27 mouse cellular contexts compared by ENCODE assay signal in genomic region chr17:12808851-12809250, GRCm38 (mm10). TPM values are rescaled to one million over a fixed set of nuclear protein-coding genes. Genes with fewer than 3 reads are reported as not detected.
DNase-seq lines count a peak whose midpoint lies in the region; ATAC-seq and TF ChIP-seq lines count a peak whose summit lies in the region.
"Had no signal": no experiment of that assay in that cellular context is flagged by ENCODE, and none has a peak within 500 bp of the region (broad histone marks: within the 10 kb centered on the region; RNA-seq: fewer than 3 reads in every experiment).

No protein-coding gene starts in this region.

- H3K27me3 ChIP-seq in heart, adult 2 months (ENCODE audit: control insufficient read depth, insufficient read depth, low read length): no peaks in the 10 kb centered on the region
- no peaks in the 10 kb centered on the region for H3K27me3 ChIP-seq in heart, embryonic 15.5 days
- H3K27me3 ChIP-seq in stomach, embryonic 16.5 days (ENCODE audit: control insufficient read depth, insufficient read depth, low read length): no peaks in the 10 kb centered on the region
- H3K27me3 ChIP-seq: embryonic facial prominence, embryonic 13.5 days; forebrain, embryonic 12.5 days; hindbrain, embryonic 12.5 days; limb, embryonic 15.5 days; liver, embryonic 15.5 days; midbrain, embryonic 13.5 days had no signal

- H3K9ac ChIP-seq in heart, adult 2 months (ENCODE audit: low read depth, low read length): no peak overlapping the region
- H3K9ac ChIP-seq in heart, embryonic 15.5 days: peak overlapping the region; percentile 25; the same call in 1 of the 2 replicates
- H3K9ac ChIP-seq in stomach, embryonic 16.5 days (ENCODE audit: low read length): no peak overlapping the region
- H3K9ac ChIP-seq: embryonic facial prominence, embryonic 13.5 days; forebrain, embryonic 12.5 days; hindbrain, embryonic 12.5 days; limb, embryonic 15.5 days; liver, embryonic 15.5 days; midbrain, embryonic 13.5 days had no signal

- TF ChIP-seq POLR2A in heart, adult 2 months (IDR thresholded peaks at IDR 0.05; ENCODE audit: insufficient read depth, low read depth, low read length): no peak

- WGBS in heart, adult 2 months: 77% methylated on average over 6 of the region's 6 CpGs
- 85% methylated on average over 6 of the region's 6 CpGs for WGBS in heart, embryonic 15.5 days
- WGBS in stomach, embryonic 16.5 days: 87% methylated on average over 6 of the region's 6 CpGs

- TF ChIP-seq CTCF in heart, adult 2 months (IDR thresholded peaks at IDR 0.05): no peak

- TF ChIP-seq EP300 in heart, adult 2 months (IDR thresholded peaks at IDR 0.05; ENCODE audit: insufficient read depth, low read depth, low read length): no peak

- intact Hi-C loops in heart, adult 2 months (cut with DNase I): loop anchor here (5.0 kb wide), 1 partner anchor 42 kb away; the partner anchor contains the start of gene Igf2r
- intact Hi-C loops in heart, postnatal 10 days (cut with DNase I): no loop called here

- H3K4me1 ChIP-seq in heart, adult 2 months (ENCODE audit: control insufficient read depth, insufficient read depth, low read length): peaks cover 6% of the 10 kb centered on the region
- peaks cover 31% of the 10 kb centered on the region for H3K4me1 ChIP-seq in heart, embryonic 15.5 days (replicated peaks)
- H3K4me1 ChIP-seq in stomach, embryonic 16.5 days (ENCODE audit: control insufficient read depth, insufficient read depth, low read length): peaks cover 16% of the 10 kb centered on the region; the same call in 1 of the 2 replicates

- DNase-seq in heart, adult 11 months: peak; percentile 76
- DNase-seq in heart, adult 2 months: no peak
- no peak for DNase-seq in heart, postnatal 10 days
- DNase-seq in testis, postnatal 10 days (ENCODE audit: low spot score): peak; percentile 36
- DNase-seq in testis, postnatal 14 days (ENCODE audit: low spot score): no peak
- no peak for DNase-seq in spleen, postnatal 14 days (ENCODE audit: low spot score in 2 of 2)
- DNase-seq: adrenal gland, postnatal 10 days; cerebellum, adult 18-20 months; cerebellum, postnatal 14 days; embryo, embryonic 11 days; kidney, adult 9 months; kidney, postnatal 36 days; layer of hippocampus, adult 9-11 months; lung, postnatal 14 days; thymus, postnatal 36 days had no signal

- no peak overlapping the region for H3K27ac ChIP-seq in heart, adult 2 months
- H3K27ac ChIP-seq in heart, embryonic 15.5 days: peak overlapping the region; percentile 90
- H3K27ac ChIP-seq in stomach, embryonic 16.5 days (ENCODE audit: low read length): peak overlapping the region; percentile 63
- H3K27ac ChIP-seq: embryonic facial prominence, embryonic 13.5 days; forebrain, embryonic 12.5 days; hindbrain, embryonic 12.5 days; limb, embryonic 15.5 days; liver, embryonic 15.5 days; midbrain, embryonic 13.5 days had no signal

- H3K4me2 ChIP-seq in heart, embryonic 15.5 days: no peak overlapping the region
- no peak overlapping the region for H3K4me2 ChIP-seq in stomach, embryonic 16.5 days (ENCODE audit: low read depth, low read length)
- H3K4me2 ChIP-seq: embryonic facial prominence, embryonic 13.5 days; forebrain, embryonic 12.5 days; hindbrain, embryonic 12.5 days; limb, embryonic 15.5 days; liver, embryonic 15.5 days; midbrain, embryonic 13.5 days had no signal

- H3K9me3 ChIP-seq in heart, embryonic 15.5 days (replicated peaks): no peaks in the 10 kb centered on the region
- H3K9me3 ChIP-seq in stomach, embryonic 16.5 days (replicated peaks; ENCODE audit: control insufficient read depth, low read length): 0 out of 2 replicates have a peak, but pooled peaks cover 3% of the 10 kb centered on the region
- H3K9me3 ChIP-seq: embryonic facial prominence, embryonic 13.5 days; forebrain, embryonic 12.5 days; limb, embryonic 15.5 days; liver, embryonic 15.5 days; midbrain, embryonic 13.5 days had no signal

- no peaks in the 10 kb centered on the region for H3K79me2 ChIP-seq in heart, adult 2 months (replicated peaks; ENCODE audit: control insufficient read depth, insufficient read depth, low read length)

- no peak for ATAC-seq in heart, embryonic 15.5 days (replicated peaks; ENCODE audit: insufficient number of reproducible peaks, insufficient read depth, low FRiP score, low read depth)
- ATAC-seq in stomach, embryonic 16.5 days (ENCODE audit: insufficient read depth, low FRiP score): no peak
- ATAC-seq: midbrain, embryonic 13.5 days had no signal

- peaks cover 3% of the 10 kb centered on the region; the same call in 1 of the 2 replicates for H3K36me3 ChIP-seq in heart, adult 2 months (ENCODE audit: control insufficient read depth, insufficient read depth, low read length)
- H3K36me3 ChIP-seq in heart, embryonic 15.5 days: peaks cover 10% of the 10 kb centered on the region; the same call in 1 of the 2 replicates
- peaks cover 8% of the 10 kb centered on the region; the same call in 1 of the 2 replicates for H3K36me3 ChIP-seq in stomach, embryonic 16.5 days (ENCODE audit: control insufficient read depth, insufficient read depth, low read length)
- H3K36me3 ChIP-seq: forebrain, embryonic 12.5 days; hindbrain, embryonic 12.5 days; liver, embryonic 15.5 days; midbrain, embryonic 13.5 days had no signal

- no peak overlapping the region for H3K4me3 ChIP-seq in heart, adult 2 months
- H3K4me3 ChIP-seq in heart, embryonic 15.5 days: no peak overlapping the region
- H3K4me3 ChIP-seq in stomach, embryonic 16.5 days (replicated peaks; ENCODE audit: low read length): no peak overlapping the region
- H3K4me3 ChIP-seq: embryonic facial prominence, embryonic 13.5 days; erythroblast, embryonic 14.5 days; forebrain, embryonic 12.5 days; hindbrain, embryonic 12.5 days; limb, embryonic 15.5 days; liver, embryonic 15.5 days; megakaryocyte, embryonic 14.5 days; midbrain, embryonic 13.5 days had no signal

RNA-seq across cellular contexts. Expression of gene Igf2r, which starts 39.4 kb away (rescaled TPM):
- 100 to 1,000 TPM in 1 of 2 experiments, 10 to 100 TPM in 1; 98.9 to 116 TPM for total RNA-seq in heart, adult 2 months (2021)
- 34.0 and 53.7 TPM in 2 replicates for polyA plus RNA-seq in heart, adult 2 months (2012; rRNA removed)
- polyA plus RNA-seq in heart, embryonic 15.5 days (2015; fragmentation: Nextera tagmentation; extraction: Ambion mirVana): 121 and 127 TPM in 2 replicates
- total RNA-seq in heart, postnatal 10 days (2021): 100 to 1,000 TPM; 180 to 214 TPM
- 38.6 and 39.3 TPM in 2 replicates for polyA plus RNA-seq in stomach, embryonic 16.5 days (2015; fragmentation: Nextera tagmentation; extraction: Ambion mirVana)

RNA-seq across cellular contexts. Expression of gene Mas1, which starts 59.1 kb away (rescaled TPM):
- total RNA-seq in heart, adult 2 months (2021): 1 to 10 TPM in 1 of 2 experiments, under 1 TPM in 1; 0.68 to 1.6 TPM
- 1.0 and 4.6 TPM in 2 replicates for polyA plus RNA-seq in heart, adult 2 months (2012; rRNA removed)
- polyA plus RNA-seq in heart, embryonic 15.5 days (2015; fragmentation: Nextera tagmentation; extraction: Ambion mirVana): 0.49 and 0.66 TPM in 2 replicates
- total RNA-seq in heart, postnatal 10 days (2021): under 1 TPM; 0.22 to 0.50 TPM
- polyA plus RNA-seq in stomach, embryonic 16.5 days (2015; fragmentation: Nextera tagmentation; extraction: Ambion mirVana): 0.84 and 0.89 TPM in 2 replicates
- total RNA-seq: monocyte, adult 5-6 weeks; neutrophil, adult 5-6 weeks had no signal
- polyA plus RNA-seq: erythroblast, embryonic 14.5 days; midbrain, embryonic 13.5 days had no signal

Comparison
In these comparisons a context has a peak if more than half of its experiments do, and no peak if none do; other contexts are left out.
1. DNase-seq: peak in heart, adult 11 months (single experiment) and testis, postnatal 10 days (single experiment); none in heart, adult 2 months (0 of 2), heart, postnatal 10 days (0 of 2), testis, postnatal 14 days (single experiment) and spleen, postnatal 14 days (0 of 2).